Mouse (Mus musculus) intestine, embryonic 15.5 days (tissue): ENCODE measurements around the gene Col19a1. TPM values are rescaled to one million over a fixed set of nuclear protein-coding genes. Genes with fewer than 3 reads are reported as not detected.

Experiments used
- ATAC-seq: fragments of 200-750 bp; cut with Nextera tagmentation; 2 replicates; pipeline ENCODE4 v1.8.0; 2017; ENCODE audit warnings: moderate TSS enrichment, moderate library complexity
- H3K27ac ChIP-seq: fragments of 300-500 bp; sonication (generic); 2 replicates; pipeline ENCODE4 v1.5.1; 2015; ENCODE audit warnings: mild to moderate bottlenecking, inconsistent platforms
- H3K27me3 ChIP-seq: fragments of 300-500 bp; sonication (generic); replicated peaks from 2 replicates; pipeline ENCODE4 v1.6.1; 2015; ENCODE audit warnings: inconsistent platforms
- H3K36me3 ChIP-seq: fragments of 300-500 bp; sonication (generic); 2 replicates; pipeline ENCODE4 v1.6.1; 2015; ENCODE audit warnings: inconsistent platforms
- H3K4me1 ChIP-seq: fragments of 300-500 bp; sonication (generic); replicated peaks from 2 replicates; pipeline ENCODE4 v1.6.1; 2015; ENCODE audit warnings: inconsistent platforms
- H3K4me2 ChIP-seq: fragments of 300-500 bp; sonication (generic); replicated peaks from 2 replicates; pipeline ENCODE4 v1.6.1; 2015; ENCODE audit warnings: mild to moderate bottlenecking, inconsistent platforms
- H3K4me3 ChIP-seq: fragments of 300-500 bp; sonication (generic); replicated peaks from 2 replicates; pipeline ENCODE4 v1.5.1; 2015; ENCODE audit warnings: inconsistent platforms
- H3K9ac ChIP-seq: fragments of 300-500 bp; sonication (generic); 2 replicates; pipeline ENCODE4 v1.6.1; 2015; ENCODE audit warnings: inconsistent platforms
- H3K9me3 ChIP-seq: fragments of 300-500 bp; sonication (generic); 2 replicates; pipeline ENCODE4 v1.6.1; 2016; ENCODE audit warnings: inconsistent platforms
- WGBS: fragments of 180-500 bp; shearing (Covaris S2); methylation state at CpG from one replicate; pipeline ENCODE4 v1.1.7; 2015; 5-methylcytosine and 5-hydroxymethylcytosine counted together
- polyA plus RNA-seq: library from polyadenylated mRNA; unstranded; fragments of >200 nt; fragmentation: Nextera tagmentation; extraction: Ambion mirVana; gene quantifications from 2 replicates; pipeline ENCODE4 v1.2.1, GENCODE M21; 2015

Gene Col19a1
- polyA plus RNA-seq, 1 experiment from 2014 or later = 0.75 TPM

DNA sequence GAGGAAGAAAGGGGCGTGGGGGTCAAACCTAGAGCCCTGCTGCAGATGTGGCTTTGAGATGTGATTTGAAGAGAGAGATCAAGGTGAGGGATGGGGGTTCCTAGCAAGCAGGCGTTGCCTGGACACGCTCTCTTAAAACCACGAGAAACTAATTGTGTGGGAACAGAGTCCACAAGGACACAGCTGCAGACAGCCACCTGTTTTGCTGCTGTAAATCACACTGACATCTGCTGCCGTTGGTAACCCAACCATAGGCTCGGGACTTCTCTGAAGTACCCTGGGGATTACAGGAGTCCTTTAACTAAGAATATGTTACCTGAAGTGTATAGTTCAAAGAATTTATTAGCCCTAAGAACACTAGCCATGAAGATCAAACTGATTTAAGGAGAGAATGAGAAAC is 300.9 kb downstream of the Col19a1 start:
- no peaks in the 10 kb centered on the region for H3K36me3 ChIP-seq
- H3K9me3 ChIP-seq = no peaks in the 10 kb centered on the region
- ATAC-seq = peak; percentile 90
- no peak overlapping the region for H3K27ac ChIP-seq
- H3K4me2 ChIP-seq = no peak overlapping the region
- no peaks in the 10 kb centered on the region for H3K27me3 ChIP-seq
- 24% methylated on average over 6 of the region's 6 CpGs for WGBS
- no peak overlapping the region for H3K4me3 ChIP-seq
- no peak overlapping the region for H3K9ac ChIP-seq
- 0 out of 2 replicates have a peak, but pooled peaks cover 2% of the 10 kb centered on the region for H3K4me1 ChIP-seq

GRCm38 (mm10) chr1:24267022-24267421 is 320.2 kb downstream of the Col19a1 start:
- no peaks in the 10 kb centered on the region for H3K9me3 ChIP-seq
- ATAC-seq = no peak
- H3K36me3 ChIP-seq = no peaks in the 10 kb centered on the region

DNA sequence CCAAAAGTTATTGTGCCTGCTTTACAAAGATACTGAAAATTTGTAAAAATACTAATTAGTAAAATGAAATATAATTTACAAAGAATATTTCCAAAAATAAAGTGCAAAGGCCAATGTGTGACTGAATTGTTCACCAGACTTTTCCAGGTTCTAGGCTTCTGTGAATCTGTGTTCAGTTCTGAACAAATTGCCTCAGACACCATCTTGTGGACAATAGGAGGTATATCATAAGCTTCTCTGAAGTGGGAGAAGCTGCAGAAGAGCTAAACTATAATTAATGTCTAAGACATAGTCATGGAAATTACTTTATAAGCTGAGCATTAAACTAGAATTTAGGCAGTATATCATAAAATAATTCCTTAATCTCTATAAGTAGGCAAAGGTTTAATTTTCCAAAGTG is 326.1 kb downstream of the Col19a1 start:
- no peaks in the 10 kb centered on the region for H3K36me3 ChIP-seq

More at GRCm38 (mm10) chr1:24267022-24267421, 320.2 kb downstream of the Col19a1 start:
- no peaks in the 10 kb centered on the region for H3K4me1 ChIP-seq
- H3K9ac ChIP-seq = no peak overlapping the region
- H3K4me2 ChIP-seq = no peak overlapping the region
- no peak overlapping the region for H3K4me3 ChIP-seq
- 65% methylated on average over 3 of the region's 3 CpGs for WGBS
- H3K27me3 ChIP-seq = no peaks in the 10 kb centered on the region
- H3K27ac ChIP-seq = no peak overlapping the region

DNA sequence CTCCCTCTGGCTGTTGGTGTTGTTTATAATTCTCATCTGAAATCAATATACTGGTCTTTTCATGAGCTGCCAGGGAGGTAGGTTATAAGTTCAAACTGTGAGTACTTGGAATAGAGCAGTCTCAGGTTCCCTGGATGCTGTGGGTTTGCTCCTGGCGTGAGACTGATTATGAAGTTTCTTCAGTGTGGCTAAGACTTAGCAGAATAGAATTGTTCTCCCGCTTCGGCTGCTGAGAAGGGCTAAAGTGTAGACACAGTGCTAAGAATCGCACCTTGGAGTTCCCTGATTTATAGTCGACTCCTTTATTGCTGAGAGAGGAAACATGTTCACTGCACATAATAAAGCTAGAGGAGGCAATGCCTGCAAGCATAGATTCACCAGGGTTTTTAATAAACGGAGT is 327.9 kb downstream of the Col19a1 start:
- WGBS = 71% methylated on average over 6 of the region's 6 CpGs
- ATAC-seq = no peak
- Histone ChIP-seq H3K27me3 (no peaks in the 10 kb centered on the region), H3K9ac (no peak overlapping the region), H3K9me3 (no peaks in the 10 kb centered on the region), H3K27ac (no peak overlapping the region), H3K4me3 (no peak overlapping the region), H3K4me2 (no peak overlapping the region), H3K4me1 (no peaks in the 10 kb centered on the region), H3K36me3 (no peaks in the 10 kb centered on the region)

More for the DNA sequence above, 326.1 kb downstream of the Col19a1 start:
- Histone ChIP-seq H3K27me3 (no peaks in the 10 kb centered on the region), H3K27ac (no peak overlapping the region), H3K4me2 (no peak overlapping the region), H3K9me3 (no peaks in the 10 kb centered on the region), H3K4me1 (no peaks in the 10 kb centered on the region), H3K9ac (no peak overlapping the region), H3K4me3 (no peak overlapping the region)
- ATAC-seq = no peak

DNA sequence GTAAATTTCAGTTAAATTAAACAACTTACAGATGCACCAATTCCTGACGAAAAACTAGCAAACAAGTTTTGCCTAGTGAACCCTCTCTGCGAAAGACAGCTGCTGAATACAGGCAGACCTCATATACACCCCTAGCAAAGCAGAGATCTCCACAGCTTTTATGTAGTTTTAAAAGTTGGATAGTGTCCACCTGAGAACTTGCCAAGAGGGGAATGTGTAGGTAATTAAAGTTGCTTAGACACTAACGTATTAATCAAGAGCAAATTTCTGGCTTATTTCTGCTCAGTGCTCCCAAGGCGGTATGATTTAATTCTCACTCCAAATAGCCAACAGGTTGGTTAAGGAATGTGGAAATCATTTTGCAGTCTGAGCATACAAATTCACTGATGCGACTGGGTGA is 329.3 kb downstream of the Col19a1 start:
- H3K4me2 ChIP-seq = no peak overlapping the region
- H3K9ac ChIP-seq = no peak overlapping the region
- no peaks in the 10 kb centered on the region for H3K4me1 ChIP-seq
- no peak overlapping the region for H3K27ac ChIP-seq
- H3K4me3 ChIP-seq = no peak overlapping the region
- no peaks in the 10 kb centered on the region for H3K9me3 ChIP-seq
- ATAC-seq = no peak
- 70% methylated on average over 5 of the region's 5 CpGs for WGBS
- H3K36me3 ChIP-seq = no peaks in the 10 kb centered on the region
- no peaks in the 10 kb centered on the region for H3K27me3 ChIP-seq

- no peak overlapping the region for H3K27ac ChIP-seq
- peak; percentile 65; the same call in 1 of the 2 replicates for ATAC-seq
- no peaks in the 10 kb centered on the region for H3K36me3 ChIP-seq
- no peak overlapping the region for H3K4me2 ChIP-seq
- no peaks in the 10 kb centered on the region for H3K27me3 ChIP-seq
- no peak overlapping the region for H3K4me3 ChIP-seq
- no peak overlapping the region for H3K9ac ChIP-seq
- H3K9me3 ChIP-seq = no peaks in the 10 kb centered on the region
- no peaks in the 10 kb centered on the region for H3K4me1 ChIP-seq
- 47% methylated on average over 3 of the region's 3 CpGs for WGBS
Observed at GRCm38 (mm10) chr1:24249105-24249664, 338.1 kb downstream of the Col19a1 start.

GRCm38 (mm10) chr1:24248294-24249104 is 338.8 kb downstream of the Col19a1 start:
- Histone ChIP-seq H3K4me2 (no peak overlapping the region), H3K4me3 (no peak overlapping the region), H3K27ac (no peak overlapping the region), H3K4me1 (no peaks in the 10 kb centered on the region), H3K27me3 (no peaks in the 10 kb centered on the region), H3K9ac (no peak overlapping the region), H3K36me3 (no peaks in the 10 kb centered on the region), H3K9me3 (no peaks in the 10 kb centered on the region)
- ATAC-seq = no peak
- WGBS = 62% methylated on average over 10 of the region's 10 CpGs

GRCm38 (mm10) chr1:24245700-24246375 is 341.4 kb downstream of the Col19a1 start:
- H3K4me2 ChIP-seq = no peak overlapping the region
- no peak overlapping the region for H3K9ac ChIP-seq
- H3K27me3 ChIP-seq = no peaks in the 10 kb centered on the region
- 68% methylated on average over 13 of the region's 13 CpGs for WGBS
- no peaks in the 10 kb centered on the region for H3K4me1 ChIP-seq
- no peak overlapping the region for H3K4me3 ChIP-seq
- H3K36me3 ChIP-seq = no peaks in the 10 kb centered on the region
- H3K9me3 ChIP-seq = no peaks in the 10 kb centered on the region
- no peak overlapping the region for H3K27ac ChIP-seq
- ATAC-seq = no peak

GRCm38 (mm10) chr1:24244931-24245330 is 342.3 kb downstream of the Col19a1 start:
- no peak overlapping the region for H3K27ac ChIP-seq
- no peaks in the 10 kb centered on the region for H3K36me3 ChIP-seq
- 74% methylated on average over 10 of the region's 10 CpGs for WGBS
- no peak overlapping the region for H3K4me3 ChIP-seq
- H3K4me2 ChIP-seq = no peak overlapping the region
- H3K9me3 ChIP-seq = no peaks in the 10 kb centered on the region
- H3K9ac ChIP-seq = no peak overlapping the region
- no peaks in the 10 kb centered on the region for H3K4me1 ChIP-seq
- no peak for ATAC-seq
- H3K27me3 ChIP-seq = no peaks in the 10 kb centered on the region

DNA sequence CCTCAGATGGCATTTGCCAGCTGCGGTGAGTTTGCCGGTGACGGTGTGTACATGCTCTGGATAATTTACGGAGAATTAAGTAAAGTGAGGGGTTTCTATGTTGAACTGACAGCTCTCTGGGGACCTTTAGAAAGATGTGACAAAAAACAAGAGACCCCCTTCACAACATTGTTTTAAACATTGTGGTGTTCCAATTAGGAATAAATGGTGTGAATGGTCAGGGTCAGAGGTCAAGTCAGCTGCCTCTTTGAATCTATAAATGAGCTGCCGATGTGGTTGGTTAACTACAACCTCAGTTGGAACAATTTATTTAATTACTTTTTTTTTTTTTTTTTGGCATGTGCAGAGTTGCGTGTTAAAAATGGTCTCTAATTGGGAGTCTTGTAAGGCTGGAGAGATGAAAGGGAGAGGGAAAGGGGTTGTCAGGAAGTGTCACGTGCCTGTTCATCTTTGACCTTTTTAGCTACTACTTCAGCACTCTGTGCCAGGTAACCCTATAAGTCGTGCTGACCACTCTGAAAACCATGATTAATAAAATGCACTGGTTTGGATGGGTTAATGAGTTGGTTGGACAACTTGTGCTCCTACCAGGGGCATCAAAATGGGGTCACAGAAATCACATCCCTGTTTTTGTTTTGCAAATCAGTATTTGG is 347.1 kb downstream of the Col19a1 start:
- no peak for ATAC-seq
- H3K4me3 ChIP-seq = no peak overlapping the region
- H3K27ac ChIP-seq = no peak overlapping the region
- no peak overlapping the region for H3K4me2 ChIP-seq
- no peaks in the 10 kb centered on the region for H3K27me3 ChIP-seq
- no peaks in the 10 kb centered on the region for H3K36me3 ChIP-seq
- WGBS = 81% methylated on average over 8 of the region's 8 CpGs
- no peak overlapping the region for H3K9ac ChIP-seq
- H3K9me3 ChIP-seq = no peaks in the 10 kb centered on the region
- H3K4me1 ChIP-seq = no peaks in the 10 kb centered on the region

GRCm38 (mm10) chr1:24236330-24236729 is 350.9 kb downstream of the Col19a1 start:
- no peak overlapping the region for H3K4me2 ChIP-seq
- H3K36me3 ChIP-seq = no peaks in the 10 kb centered on the region
- no peaks in the 10 kb centered on the region for H3K27me3 ChIP-seq
- H3K9me3 ChIP-seq = no peaks in the 10 kb centered on the region
- WGBS = 36% methylated on average over 1 of the region's 1 CpGs
- H3K4me3 ChIP-seq = no peak overlapping the region
- H3K4me1 ChIP-seq = no peaks in the 10 kb centered on the region
- peak; percentile 89 for ATAC-seq
- no peak overlapping the region for H3K9ac ChIP-seq
- no peak overlapping the region for H3K27ac ChIP-seq

DNA sequence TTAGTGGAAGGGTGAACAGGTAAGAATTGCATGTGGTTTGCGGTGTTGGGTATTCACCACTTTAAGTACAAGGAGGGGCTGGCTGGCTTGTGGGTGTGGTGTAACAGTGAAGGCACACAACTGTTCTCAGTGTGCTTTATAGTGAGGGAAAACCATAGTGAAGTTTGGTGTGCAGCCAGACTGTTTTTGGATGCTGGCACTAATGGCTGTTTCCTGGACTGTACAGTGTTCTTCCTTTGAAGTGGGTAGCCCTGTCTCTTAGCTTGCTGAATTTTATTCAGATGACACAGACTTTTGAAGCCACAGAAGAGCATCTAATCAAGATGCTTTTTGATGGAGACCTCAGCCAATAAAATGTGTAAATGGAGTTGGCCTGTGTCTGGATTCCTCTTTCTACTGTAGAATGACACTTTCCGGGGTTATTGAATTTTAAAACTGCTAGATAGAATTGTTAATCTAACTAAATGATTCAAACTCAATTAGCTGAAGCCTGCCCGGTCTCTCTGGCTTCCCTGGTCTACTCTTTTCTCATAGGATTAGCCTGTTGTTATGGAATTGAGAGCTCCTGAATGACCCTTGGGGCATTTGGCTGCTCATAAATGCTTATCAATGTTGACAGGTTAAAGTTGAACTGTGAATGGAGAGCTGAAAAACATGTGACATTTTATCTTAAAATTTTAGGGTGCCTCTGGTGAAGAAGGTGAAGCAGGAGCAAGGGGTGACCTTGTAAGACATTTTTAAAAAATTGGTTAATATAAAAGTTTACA is 355.6 kb downstream of the Col19a1 start:
- Histone ChIP-seq H3K27me3 (no peaks in the 10 kb centered on the region), H3K4me1 (peaks cover 5% of the 10 kb centered on the region), H3K4me2 (no peak overlapping the region), H3K36me3 (no peaks in the 10 kb centered on the region), H3K4me3 (no peak overlapping the region), H3K9me3 (no peaks in the 10 kb centered on the region), H3K9ac (no peak overlapping the region), H3K27ac (no peak overlapping the region)
- ATAC-seq = peak; percentile 59
- WGBS = 73% methylated on average over 3 of the region's 3 CpGs
